Mouse (Mus musculus): ENCODE results near the gene Os9. TPM values are rescaled to one million over a fixed set of nuclear protein-coding genes. Genes with fewer than 3 reads are reported as not detected.
"Not testable (repeated sequence)": the region's sequence is repeated elsewhere in the genome, so short reads cannot be mapped to it uniquely, and the experiment has no call there.

The Os9 gene
- polyA plus RNA-seq, 1 experiment from 2014 or later: 65.7 TPM

GRCm38 (mm10) chr10:127069281-127070189 is 51.4 kb downstream of the Os9 start:
- 12% methylated on average over 30 of the region's 30 CpGs for WGBS
- Histone ChIP-seq H3K9ac (replicated peaks; ENCODE audit: low read depth, low read length) (peak overlapping the region; percentile 33), H3K27ac (ENCODE audit: low read depth, low read length) (peak overlapping the region; percentile 71), H3K36me3 (ENCODE audit: control insufficient read depth, insufficient read depth, low read length) (peaks cover 37% of the 10 kb centered on the region), H3K4me3 (ENCODE audit: low read depth, low read length) (peak overlapping the region; percentile 38), H3K4me1 (ENCODE audit: control insufficient read depth, insufficient read depth, low read length) (peaks cover 29% of the 10 kb centered on the region), H3K9me3 (ENCODE audit: control insufficient read depth, low read length) (no peaks in the 10 kb centered on the region), H3K27me3 (ENCODE audit: control insufficient read depth, insufficient read depth, low read length) (no peaks in the 10 kb centered on the region), H3K4me2 (ENCODE audit: low read depth, low read length) (peak overlapping the region; percentile 98)
- peak; percentile 79 for ATAC-seq (ENCODE audit: low read depth)

- peak overlapping the region; percentile 33; the same call in 1 of the 2 replicates for H3K9ac ChIP-seq (replicated peaks; ENCODE audit: low read depth, low read length)
- peaks cover 37% of the 10 kb centered on the region for H3K36me3 ChIP-seq (ENCODE audit: control insufficient read depth, insufficient read depth, low read length)
- no peak for ATAC-seq (ENCODE audit: low read depth)
- H3K9me3 ChIP-seq (ENCODE audit: control insufficient read depth, low read length): no peaks in the 10 kb centered on the region
- H3K4me3 ChIP-seq (ENCODE audit: low read depth, low read length): peak overlapping the region; percentile 38
- WGBS: 82% methylated on average over 9 of the region's 9 CpGs
- no peak overlapping the region; the same call in 1 of the 2 replicates for H3K27ac ChIP-seq (ENCODE audit: low read depth, low read length)
- H3K27me3 ChIP-seq (ENCODE audit: control insufficient read depth, insufficient read depth, low read length): no peaks in the 10 kb centered on the region
- peak overlapping the region; percentile 98 for H3K4me2 ChIP-seq (ENCODE audit: low read depth, low read length)
- peaks cover 31% of the 10 kb centered on the region for H3K4me1 ChIP-seq (ENCODE audit: control insufficient read depth, insufficient read depth, low read length)
These were observed 52.4 kb downstream of the Os9 start for GRCm38 (mm10) chr10:127068360-127069038.

GRCm38 (mm10) chr10:127066519-127067018 is 54.4 kb downstream of the Os9 start:
- ATAC-seq (ENCODE audit: low read depth): no peak
- 91% methylated on average over 14 of the region's 14 CpGs for WGBS
- Histone ChIP-seq H3K4me2 (ENCODE audit: low read depth, low read length) (no peak overlapping the region), H3K9ac (replicated peaks; ENCODE audit: low read depth, low read length) (no peak overlapping the region), H3K36me3 (ENCODE audit: control insufficient read depth, insufficient read depth, low read length) (peaks cover 37% of the 10 kb centered on the region), H3K4me3 (ENCODE audit: low read depth, low read length) (no peak overlapping the region), H3K27me3 (ENCODE audit: control insufficient read depth, insufficient read depth, low read length) (no peaks in the 10 kb centered on the region), H3K9me3 (ENCODE audit: control insufficient read depth, low read length) (no peaks in the 10 kb centered on the region), H3K27ac (ENCODE audit: low read depth, low read length) (no peak overlapping the region), H3K4me1 (ENCODE audit: control insufficient read depth, insufficient read depth, low read length) (peaks cover 34% of the 10 kb centered on the region)

GRCm38 (mm10) chr10:127065981-127066380 is 55.0 kb downstream of the Os9 start:
- WGBS: 91% methylated on average over 9 of the region's 9 CpGs
- Histone ChIP-seq H3K36me3 (ENCODE audit: control insufficient read depth, insufficient read depth, low read length) (peaks cover 37% of the 10 kb centered on the region), H3K9ac (replicated peaks; ENCODE audit: low read depth, low read length) (no peak overlapping the region), H3K4me3 (ENCODE audit: low read depth, low read length) (no peak overlapping the region), H3K4me1 (ENCODE audit: control insufficient read depth, insufficient read depth, low read length) (peaks cover 30% of the 10 kb centered on the region), H3K27ac (ENCODE audit: low read depth, low read length) (no peak overlapping the region), H3K4me2 (ENCODE audit: low read depth, low read length) (no peak overlapping the region), H3K9me3 (ENCODE audit: control insufficient read depth, low read length) (no peaks in the 10 kb centered on the region), H3K27me3 (ENCODE audit: control insufficient read depth, insufficient read depth, low read length) (no peaks in the 10 kb centered on the region)
- ATAC-seq (ENCODE audit: low read depth): no peak

GRCm38 (mm10) chr10:127063913-127064870 is 56.7 kb downstream of the Os9 start:
- H3K4me1 ChIP-seq (ENCODE audit: control insufficient read depth, insufficient read depth, low read length): peaks cover 24% of the 10 kb centered on the region
- 12% methylated on average over 37 of the region's 37 CpGs for WGBS
- peak overlapping the region; percentile 86 for H3K4me2 ChIP-seq (ENCODE audit: low read depth, low read length)
- peak overlapping the region; percentile 98 for H3K9ac ChIP-seq (replicated peaks; ENCODE audit: low read depth, low read length)
- H3K27ac ChIP-seq (ENCODE audit: low read depth, low read length): peak overlapping the region; percentile 91
- no peaks in the 10 kb centered on the region for H3K9me3 ChIP-seq (ENCODE audit: control insufficient read depth, low read length)
- peak; percentile 6; the same call in 1 of the 2 replicates for ATAC-seq (ENCODE audit: low read depth)
- H3K4me3 ChIP-seq (ENCODE audit: low read depth, low read length): peak overlapping the region; percentile 84
- peaks cover 37% of the 10 kb centered on the region for H3K36me3 ChIP-seq (ENCODE audit: control insufficient read depth, insufficient read depth, low read length)
- H3K27me3 ChIP-seq (ENCODE audit: control insufficient read depth, insufficient read depth, low read length): no peaks in the 10 kb centered on the region

- peak within 1 kb of the TSS; percentile 98 for H3K9ac ChIP-seq (replicated peaks; ENCODE audit: low read depth, low read length)
- peak within 1 kb of the TSS; percentile 86 for H3K4me2 ChIP-seq (ENCODE audit: low read depth, low read length)
- no peaks in the 10 kb centered on the region for H3K9me3 ChIP-seq (ENCODE audit: control insufficient read depth, low read length)
- peaks cover 37% of the 10 kb centered on the region for H3K36me3 ChIP-seq (ENCODE audit: control insufficient read depth, insufficient read depth, low read length)
- ATAC-seq (ENCODE audit: low read depth): peak; percentile 88
- no peaks in the 10 kb centered on the region for H3K27me3 ChIP-seq (ENCODE audit: control insufficient read depth, insufficient read depth, low read length)
- peaks cover 21% of the 10 kb centered on the region for H3K4me1 ChIP-seq (ENCODE audit: control insufficient read depth, insufficient read depth, low read length)
- peak within 1 kb of the TSS; percentile 84 for H3K4me3 ChIP-seq (ENCODE audit: low read depth, low read length)
- WGBS: under 1% methylated on average over 45 of the region's 46 CpGs
- H3K27ac ChIP-seq (ENCODE audit: low read depth, low read length): peak within 1 kb of the TSS; percentile 91
These were observed 57.6 kb downstream of the Os9 start, which contains the start of gene Cdk4 for GRCm38 (mm10) chr10:127063239-127063872. Cdk4 (plus strand) TSS chr10:127063534.

- WGBS: 84% methylated on average over 5 of the region's 5 CpGs
- no peak overlapping the region for H3K4me3 ChIP-seq (ENCODE audit: low read depth, low read length)
These were observed 58.4 kb downstream of the Os9 start for GRCm38 (mm10) chr10:127062503-127062902.

GRCm38 (mm10) chr10:127062101-127062500 is 58.8 kb downstream of the Os9 start:
- ATAC-seq (ENCODE audit: low read depth); H3K4me2 ChIP-seq (ENCODE audit: low read depth, low read length); H3K27ac ChIP-seq (ENCODE audit: low read depth, low read length); H3K9me3 ChIP-seq (ENCODE audit: control insufficient read depth, low read length); H3K27me3 ChIP-seq (ENCODE audit: control insufficient read depth, insufficient read depth, low read length); H3K4me3 ChIP-seq (ENCODE audit: low read depth, low read length); H3K9ac ChIP-seq (replicated peaks; ENCODE audit: low read depth, low read length): not testable (repeated sequence)
- H3K4me1 ChIP-seq (ENCODE audit: control insufficient read depth, insufficient read depth, low read length): peaks cover 18% of the 10 kb centered on the region
- H3K36me3 ChIP-seq (ENCODE audit: control insufficient read depth, insufficient read depth, low read length): peaks cover 25% of the 10 kb centered on the region
- 95% methylated on average over 4 of the region's 4 CpGs for WGBS

More at GRCm38 (mm10) chr10:127062503-127062902, 58.4 kb downstream of the Os9 start:
- Histone ChIP-seq H3K27ac (ENCODE audit: low read depth, low read length) (peak overlapping the region; percentile 52; the same call in 1 of the 2 replicates), H3K9me3 (ENCODE audit: control insufficient read depth, low read length) (no peaks in the 10 kb centered on the region), H3K4me2 (ENCODE audit: low read depth, low read length) (peak overlapping the region; percentile 31), H3K4me1 (ENCODE audit: control insufficient read depth, insufficient read depth, low read length) (peaks cover 18% of the 10 kb centered on the region), H3K9ac (replicated peaks; ENCODE audit: low read depth, low read length) (no peak overlapping the region), H3K36me3 (ENCODE audit: control insufficient read depth, insufficient read depth, low read length) (peaks cover 29% of the 10 kb centered on the region), H3K27me3 (ENCODE audit: control insufficient read depth, insufficient read depth, low read length) (no peaks in the 10 kb centered on the region)
- ATAC-seq (ENCODE audit: low read depth): no peak
